Mouse (Mus musculus) hindbrain, postnatal 0 days (tissue): Measurements from ENCODE around the gene Fam83f. TPM values are rescaled to one million over a fixed set of nuclear protein-coding genes. Genes with fewer than 3 reads are reported as not detected.

Experiments used
- ATAC-seq: fragments of 200-750 bp; cut with Nextera tagmentation; 2 replicates; pipeline ENCODE4 v1.8.0; 2017; ENCODE audit warnings: mild to moderate bottlenecking, moderate TSS enrichment, moderate library complexity
- DNase-seq: peaks from one replicate; pipeline ENCODE4 v3.0.0-alpha.2; 2015; ENCODE audit warnings: low spot score
- H3K27ac ChIP-seq: fragments of 300-500 bp; sonication (generic); 2 replicates; pipeline ENCODE4 v1.5.1; 2014; ENCODE audit warnings: mild to moderate bottlenecking
- H3K27me3 ChIP-seq: fragments of 300-500 bp; sonication (generic); 2 replicates; pipeline ENCODE4 v1.6.1; 2014; ENCODE audit warnings: low read length, mixed read lengths; ENCODE audit not compliant: insufficient read depth
- H3K36me3 ChIP-seq: fragments of 300-500 bp; sonication (generic); 2 replicates; pipeline ENCODE4 v1.6.1; 2014; ENCODE audit warnings: low read length, mixed read lengths; ENCODE audit not compliant: insufficient read depth
- H3K4me1 ChIP-seq: fragments of 300-500 bp; sonication (generic); 2 replicates; pipeline ENCODE4 v1.6.1; 2014; ENCODE audit warnings: antibody characterized with exemption, low read length, mixed read lengths; ENCODE audit not compliant: insufficient read depth
- H3K4me2 ChIP-seq: fragments of 300-500 bp; sonication (generic); 2 replicates; pipeline ENCODE4 v1.6.1; 2014; ENCODE audit warnings: low read depth, mild to moderate bottlenecking, low read length, moderate library complexity, mixed read lengths
- H3K4me3 ChIP-seq: fragments of 300-500 bp; sonication (generic); 2 replicates; pipeline ENCODE4 v1.5.1; 2014; ENCODE audit warnings: low read length
- H3K9ac ChIP-seq: fragments of 300-500 bp; sonication (generic); replicated peaks from 2 replicates; pipeline ENCODE4 v1.6.1; 2014; ENCODE audit warnings: mild to moderate bottlenecking, low read length, moderate library complexity, mixed read lengths
- H3K9me3 ChIP-seq: fragments of 300-500 bp; sonication (generic); 2 replicates; pipeline ENCODE4 v1.6.1; 2016; ENCODE audit warnings: low read length, mixed read lengths
- CTCF ChIP-seq: IDR thresholded peaks from 2 replicates; pipeline ENCODE4 v1.5.1; 2016; ENCODE audit warnings: antibody characterized with exemption, control low read depth, low read depth
- WGBS: fragments of 180-500 bp; shearing (Covaris S2); extraction: QIAGEN DNeasy Blood & Tissue Kit; methylation state at CpG from one replicate; pipeline ENCODE4 v1.1.7; 2014; 5-methylcytosine and 5-hydroxymethylcytosine counted together
- polyA plus RNA-seq: library from polyadenylated mRNA; unstranded; fragments of >200 nt; fragmentation: Nextera tagmentation; extraction: Ambion mirVana; gene quantifications from 2 replicates; pipeline ENCODE4 v1.2.1, GENCODE M21; 2015
- total RNA-seq: library from RNA; depleted of rRNA; stranded (reverse); fragments of >200 nt; gene quantifications from 2 replicates; pipeline ENCODE4 v1.2.3, GENCODE M21; 2014

Fam83f gene
- total and polyA plus RNA-seq, 2 experiments from 2014 or later = 0.33 to 0.94 TPM

- Histone ChIP-seq H3K4me3 (no peak overlapping the region), H3K36me3 (no peaks in the 10 kb centered on the region), H3K4me2 (peak overlapping the region; percentile 44), H3K9ac (no peak overlapping the region; the same call in 1 of the 2 replicates), H3K27me3 (no peaks in the 10 kb centered on the region), H3K4me1 (peaks cover 6% of the 10 kb centered on the region; the same call in 1 of the 2 replicates), H3K9me3 (no peaks in the 10 kb centered on the region), H3K27ac (0 out of 2 replicates have a peak overlapping the region, but pooled peaks have one; percentile 22)
- peak; percentile 36; the same call in 1 of the 2 replicates for ATAC-seq
- WGBS = 15% methylated on average over 11 of the region's 11 CpGs
- peak; percentile 88 for TF ChIP-seq CTCF
- peak; percentile 83 for DNase-seq
Measured at GRCm38 (mm10) chr15:80694125-80694910, 22.7 kb downstream of the Fam83f start.

- no peaks in the 10 kb centered on the region for H3K27me3 ChIP-seq
- WGBS = 63% methylated on average over 5 of the region's 5 CpGs
- no peak overlapping the region for H3K9ac ChIP-seq
- no peak overlapping the region for H3K4me3 ChIP-seq
- no peaks in the 10 kb centered on the region for H3K36me3 ChIP-seq
- no peak overlapping the region for H3K4me2 ChIP-seq
- no peak overlapping the region for H3K27ac ChIP-seq
- DNase-seq (no peak), ATAC-seq (no peak)
- H3K9me3 ChIP-seq = no peaks in the 10 kb centered on the region
- TF ChIP-seq CTCF = no peak
- H3K4me1 ChIP-seq = peaks cover 6% of the 10 kb centered on the region; the same call in 1 of the 2 replicates
Measured at GRCm38 (mm10) chr15:80697564-80697963, 25.9 kb downstream of the Fam83f start.

GRCm38 (mm10) chr15:80701481-80702257 lies 30.0 kb downstream of the Fam83f start:
- Histone ChIP-seq H3K4me2 (no peak overlapping the region), H3K9me3 (no peaks in the 10 kb centered on the region), H3K4me3 (no peak overlapping the region), H3K9ac (no peak overlapping the region), H3K4me1 (no peaks in the 10 kb centered on the region), H3K27ac (no peak overlapping the region), H3K27me3 (no peaks in the 10 kb centered on the region), H3K36me3 (no peaks in the 10 kb centered on the region)
- WGBS = 74% methylated on average over 8 of the region's 8 CpGs
- TF ChIP-seq CTCF = no peak
- ATAC-seq (no peak), DNase-seq (no peak)

- H3K4me2 ChIP-seq = no peak overlapping the region
- H3K36me3 ChIP-seq = no peaks in the 10 kb centered on the region
- H3K4me1 ChIP-seq = 0 out of 2 replicates have a peak, but pooled peaks cover 3% of the 10 kb centered on the region
- DNase-seq (no peak), ATAC-seq (no peak)
- H3K4me3 ChIP-seq = no peak overlapping the region
- H3K27me3 ChIP-seq = no peaks in the 10 kb centered on the region
- 81% methylated on average over 5 of the region's 5 CpGs for WGBS
- H3K27ac ChIP-seq = no peak overlapping the region
- no peak overlapping the region for H3K9ac ChIP-seq
- no peak for TF ChIP-seq CTCF
- no peaks in the 10 kb centered on the region for H3K9me3 ChIP-seq
Measured at GRCm38 (mm10) chr15:80702910-80703309, 31.3 kb downstream of the Fam83f start.

- H3K4me3 ChIP-seq = no peak overlapping the region
- TF ChIP-seq CTCF = no peak
- DNase-seq (no peak), ATAC-seq (no peak)
- H3K27me3 ChIP-seq = no peaks in the 10 kb centered on the region
- H3K4me1 ChIP-seq = 0 out of 2 replicates have a peak, but pooled peaks cover 4% of the 10 kb centered on the region
- WGBS = 77% methylated on average over 2 of the region's 2 CpGs
- H3K9ac ChIP-seq = no peak overlapping the region
- no peaks in the 10 kb centered on the region for H3K36me3 ChIP-seq
- no peak overlapping the region for H3K27ac ChIP-seq
- no peaks in the 10 kb centered on the region for H3K9me3 ChIP-seq
- H3K4me2 ChIP-seq = no peak overlapping the region
Measured at GRCm38 (mm10) chr15:80703495-80703894, 31.8 kb downstream of the Fam83f start.

- ATAC-seq = peak; percentile 87
- H3K4me1 ChIP-seq = 0 out of 2 replicates have a peak, but pooled peaks cover 4% of the 10 kb centered on the region
- WGBS = 8% methylated on average over 7 of the region's 7 CpGs
- H3K4me3 ChIP-seq = no peak overlapping the region
- peak; percentile 96 for TF ChIP-seq CTCF
- peak; percentile 91 for DNase-seq
- H3K27me3 ChIP-seq = no peaks in the 10 kb centered on the region
- no peak overlapping the region for H3K9ac ChIP-seq
- H3K9me3 ChIP-seq = no peaks in the 10 kb centered on the region
- H3K36me3 ChIP-seq = no peaks in the 10 kb centered on the region
- peak overlapping the region; percentile 31; the same call in 1 of the 2 replicates for H3K4me2 ChIP-seq
- no peak overlapping the region for H3K27ac ChIP-seq
Measured at GRCm38 (mm10) chr15:80704267-80704666, 32.6 kb downstream of the Fam83f start.
